Mouse (Mus musculus): ENCODE measurements around the gene Gpr22.

The Gpr22 gene

GRCm38 (mm10) chr12:31713600-31713999 is at the start of gene Gpr22:
Gene Gpr22 (minus strand): TSS chr12:31713947.
- no peak for DNase-seq (ENCODE audit: low read depth)

- DNase-seq (ENCODE audit: low read depth), result no peak
Measured at GRCm38 (mm10) chr12:31755885-31756755, 42.4 kb upstream of the Gpr22 start.

- no peak for DNase-seq (ENCODE audit: low read depth)
Measured at GRCm38 (mm10) chr12:31754465-31754864, 40.7 kb upstream of the Gpr22 start.

- DNase-seq (ENCODE audit: low read depth), result no peak
Measured at GRCm38 (mm10) chr12:31749846-31750245, 36.1 kb upstream of the Gpr22 start.

GRCm38 (mm10) chr12:31747301-31747700 is 33.6 kb upstream of the Gpr22 start:
- DNase-seq (ENCODE audit: low read depth), result no peak

- peak; percentile 15 for DNase-seq (ENCODE audit: low read depth)
Measured at GRCm38 (mm10) chr12:31734616-31735015, 20.9 kb upstream of the Gpr22 start.

- no peak for DNase-seq (ENCODE audit: low read depth)
Measured at GRCm38 (mm10) chr12:31730126-31730525, 16.4 kb upstream of the Gpr22 start.

GRCm38 (mm10) chr12:31726707-31727106 is 13.0 kb upstream of the Gpr22 start:
- no peak for DNase-seq (ENCODE audit: low read depth)

GRCm38 (mm10) chr12:31725511-31726275 is 11.9 kb upstream of the Gpr22 start:
- no peak for DNase-seq (ENCODE audit: low read depth)

GRCm38 (mm10) chr12:31724576-31724975 is 10.8 kb upstream of the Gpr22 start:
- DNase-seq (ENCODE audit: low read depth), result no peak

GRCm38 (mm10) chr12:31719586-31720275 is 6.0 kb upstream of the Gpr22 start:
- DNase-seq (ENCODE audit: low read depth), result peak; percentile 53

- DNase-seq (ENCODE audit: low read depth), result no peak
Measured at GRCm38 (mm10) chr12:31714070-31714469, 323 bp upstream of the Gpr22 start.

GRCm38 (mm10) chr12:31712727-31713126 is 1.0 kb downstream of the Gpr22 start:
- DNase-seq (ENCODE audit: low read depth), result no peak

GRCm38 (mm10) chr12:31712233-31712632 is 1.5 kb downstream of the Gpr22 start:
- DNase-seq (ENCODE audit: low read depth), result no peak

- DNase-seq (ENCODE audit: low read depth), result no peak
Measured at GRCm38 (mm10) chr12:31709665-31710064, 4.1 kb downstream of the Gpr22 start.

- DNase-seq (ENCODE audit: low read depth), result no peak
Measured at GRCm38 (mm10) chr12:31707531-31707930, 6.2 kb downstream of the Gpr22 start.

GRCm38 (mm10) chr12:31706168-31706567 is 7.6 kb downstream of the Gpr22 start:
- peak; percentile 47 for DNase-seq (ENCODE audit: low read depth)

GRCm38 (mm10) chr12:31703904-31704303 is 9.8 kb downstream of the Gpr22 start:
- no peak for DNase-seq (ENCODE audit: low read depth)

GRCm38 (mm10) chr12:31701411-31701810 is 12.3 kb downstream of the Gpr22 start:
- no peak for DNase-seq (ENCODE audit: low read depth)

- no peak for DNase-seq (ENCODE audit: low read depth)
Measured at GRCm38 (mm10) chr12:31700623-31701347, 13.0 kb downstream of the Gpr22 start.

- DNase-seq (ENCODE audit: low read depth), result no peak
Measured at GRCm38 (mm10) chr12:31693278-31693677, 20.5 kb downstream of the Gpr22 start.

GRCm38 (mm10) chr12:31686679-31687078 is 27.1 kb downstream of the Gpr22 start:
- peak; percentile 71 for DNase-seq (ENCODE audit: low read depth)

Data from NIH3T3 (cell line).